Mouse (Mus musculus): ENCODE measurements around the gene Polk.

DNA sequence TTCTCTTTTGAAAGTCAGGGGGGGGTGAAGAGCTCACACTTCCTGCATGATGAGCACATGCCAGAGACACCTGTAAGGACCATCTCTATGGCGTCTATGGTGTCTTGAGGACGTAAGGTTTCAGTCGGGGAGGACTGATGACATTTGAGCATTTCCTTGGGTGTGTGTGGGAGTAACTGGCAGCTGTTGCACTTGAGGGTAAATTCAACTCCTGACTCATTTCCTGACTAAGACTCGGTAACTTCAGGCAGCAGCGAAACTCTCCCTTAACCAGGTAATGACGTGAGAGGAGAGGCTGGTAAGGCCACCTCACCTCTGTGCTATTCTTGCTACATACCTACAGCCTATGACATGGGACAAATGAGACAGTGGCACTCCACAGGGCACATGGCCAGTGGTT is 55.1 kb downstream of the Polk start:
- no peak for TF ChIP-seq POLR2A (IDR thresholded peaks at IDR 0.05; ENCODE audit: borderline replicate concordance, control insufficient read depth, low read depth, low read length)
- TF ChIP-seq CTCF (IDR thresholded peaks at IDR 0.05; ENCODE audit: control insufficient read depth, insufficient read depth, low read length) = no peak

All from bone marrow, adult 2 months (tissue).